Mouse (Mus musculus): ENCODE data around the gene Ano6. TPM values are rescaled to one million over a fixed set of nuclear protein-coding genes. Genes with fewer than 3 reads are reported as not detected.

Ano6 gene
- total and polyA plus RNA-seq, 3 experiments = 28.6 to 90.3 (median 69.6) TPM

DNA sequence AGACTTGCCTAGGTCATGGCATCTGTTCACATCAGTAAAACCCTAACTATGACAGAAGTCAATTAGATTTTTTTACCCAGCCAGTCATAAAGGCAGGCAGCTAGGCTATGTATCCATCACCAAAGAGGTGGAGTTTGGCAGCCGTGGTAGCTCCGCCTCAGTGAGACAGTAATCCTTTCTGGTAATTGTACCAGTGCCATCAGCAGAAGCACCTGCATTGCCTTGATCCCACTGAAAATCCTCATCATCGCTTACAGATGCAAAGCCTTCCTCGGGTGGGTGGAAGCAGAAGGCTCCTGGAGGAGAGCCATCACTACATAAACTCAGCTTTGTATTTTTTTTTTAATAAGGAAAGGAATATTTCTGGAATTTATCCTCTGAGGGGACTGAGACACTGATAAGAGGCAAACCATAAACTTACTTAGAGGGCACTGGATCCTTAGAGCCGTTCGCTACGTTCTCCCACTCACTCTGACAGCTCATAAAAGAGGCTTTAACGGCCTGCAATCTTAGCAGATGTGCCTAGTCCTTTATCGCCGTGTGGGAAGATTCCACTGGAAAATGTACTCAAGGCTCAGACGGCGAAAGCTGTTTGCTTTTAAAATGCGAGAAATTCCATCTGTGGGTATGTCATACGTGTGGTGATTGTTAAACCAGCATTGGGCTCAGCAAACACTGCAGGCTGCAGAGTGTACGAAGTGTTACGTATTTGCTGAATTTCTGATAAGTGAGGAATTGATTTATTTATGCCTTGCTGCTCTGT is 140.6 kb downstream of the Ano6 start:
- DNase-seq = no peak

DNA sequence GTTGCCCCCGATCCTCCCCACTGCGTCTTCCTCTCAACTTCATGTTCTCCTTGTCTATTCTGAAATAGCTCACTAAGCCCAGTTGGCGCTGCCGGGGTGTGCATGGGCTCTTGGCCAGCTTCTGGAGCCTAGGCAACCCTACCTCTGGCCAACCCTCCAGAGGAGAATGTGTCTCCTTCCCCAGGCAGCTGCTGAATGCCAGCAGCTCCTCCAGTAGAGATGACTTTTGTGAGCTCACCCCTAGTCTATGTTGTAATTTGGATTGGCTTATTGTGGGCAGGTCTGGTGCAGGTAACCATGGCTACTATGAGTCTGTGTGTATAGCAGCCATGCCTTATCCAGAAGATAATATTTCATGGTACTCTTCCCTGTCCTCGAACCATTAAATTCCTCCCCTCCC is 141.7 kb downstream of the Ano6 start:
- peak; percentile 28 for DNase-seq

- no peak for DNase-seq
Observed at GRCm38 (mm10) chr15:95935141-95935540, 144.5 kb downstream of the Ano6 start.

DNA sequence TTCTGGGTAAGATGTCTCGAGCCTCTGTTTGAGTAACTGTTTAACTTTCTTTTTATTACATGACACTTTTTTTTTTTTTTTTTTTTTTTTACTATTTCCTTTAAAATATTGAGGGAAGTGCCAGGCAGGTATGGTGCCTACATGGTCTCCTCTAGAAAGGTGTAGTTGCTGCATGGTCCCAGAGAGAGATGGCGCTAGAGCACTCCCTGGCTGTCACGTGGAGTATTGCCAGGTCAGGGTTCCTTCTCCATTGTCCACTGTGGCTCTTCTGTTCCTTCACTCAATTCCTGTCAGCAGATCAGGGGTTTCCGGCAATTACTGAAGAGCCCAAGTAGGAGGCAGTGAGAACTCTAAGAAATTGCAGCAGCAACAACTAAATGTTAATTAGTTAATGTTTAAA is 152.8 kb downstream of the Ano6 start:
- no peak for DNase-seq

- no peak for DNase-seq
Observed at GRCm38 (mm10) chr15:95944299-95944698, 153.7 kb downstream of the Ano6 start.

DNA sequence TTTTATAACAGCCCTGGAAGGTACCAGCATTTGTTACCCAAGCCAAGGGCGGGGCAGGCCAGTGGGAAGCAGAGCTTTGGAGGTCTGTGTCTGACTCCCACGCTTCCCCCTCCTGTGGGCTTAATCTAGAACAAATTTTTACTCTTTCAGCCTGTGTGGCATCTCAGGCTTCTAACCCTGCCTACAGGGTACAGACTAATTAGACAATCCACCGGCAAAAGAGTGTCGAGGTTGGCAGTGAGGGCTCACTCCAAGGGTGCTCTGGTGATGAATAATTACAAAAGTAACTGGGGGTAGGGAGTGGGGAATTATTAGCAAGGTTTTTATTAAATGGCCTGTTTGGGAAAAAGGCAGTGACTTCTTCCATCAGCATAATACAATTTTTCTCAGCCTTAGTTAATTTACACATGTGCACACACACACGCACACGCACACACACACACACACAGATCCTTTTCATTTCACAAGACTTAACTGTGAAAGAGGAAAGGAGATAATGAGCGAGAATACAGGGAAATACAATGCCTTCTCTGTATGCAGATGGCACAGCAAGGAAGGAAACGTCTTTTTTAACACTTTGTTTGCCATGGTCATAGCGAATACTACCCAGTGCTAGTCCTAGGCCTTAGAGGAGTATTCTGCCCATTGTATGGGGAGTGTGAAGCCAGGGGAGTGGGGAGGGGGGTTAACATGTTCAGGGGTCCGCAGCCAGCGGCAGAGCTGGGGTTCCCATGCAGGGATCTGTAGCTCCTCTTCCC is 155.5 kb downstream of the Ano6 start:
- DNase-seq = no peak

DNA sequence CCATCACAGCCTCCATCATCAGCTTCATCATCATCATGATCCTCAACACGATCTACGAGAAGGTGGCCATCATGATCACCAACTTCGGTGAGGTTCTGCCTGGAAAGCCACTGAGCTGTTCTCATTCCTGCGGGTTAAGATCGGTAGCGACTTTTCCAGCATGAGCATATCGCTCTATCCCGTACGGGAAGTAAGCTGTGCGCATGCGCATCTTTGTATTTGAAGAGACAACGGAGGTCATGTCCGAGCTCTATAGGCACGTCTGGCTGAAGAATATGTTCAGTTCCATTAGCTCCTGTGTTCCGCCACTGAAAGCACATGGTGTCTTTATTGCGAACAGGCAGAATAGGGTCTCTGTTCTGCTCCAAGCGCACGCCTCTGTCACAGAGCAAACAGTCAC is 157.8 kb downstream of the Ano6 start:
- no peak for DNase-seq

DNA sequence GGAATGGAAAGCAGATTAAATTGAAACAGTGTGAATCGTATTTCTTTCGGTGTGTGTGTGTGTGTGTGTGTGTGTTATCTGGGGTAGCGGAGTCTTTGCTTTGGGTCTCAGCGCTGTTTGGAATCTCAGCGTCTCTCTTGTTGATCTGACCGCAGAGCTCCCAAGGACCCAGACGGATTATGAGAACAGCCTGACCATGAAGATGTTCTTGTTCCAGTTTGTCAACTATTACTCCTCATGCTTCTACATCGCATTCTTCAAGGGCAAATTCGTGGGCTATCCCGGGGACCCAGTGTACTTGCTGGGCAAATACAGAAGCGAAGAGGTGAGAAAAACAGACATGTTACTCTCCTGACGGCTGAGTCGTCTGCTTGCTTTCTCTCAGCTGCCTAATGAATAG is 158.7 kb downstream of the Ano6 start:
- no peak for DNase-seq

- DNase-seq = no peak
Observed at GRCm38 (mm10) chr15:95951497-95951896, 160.9 kb downstream of the Ano6 start.

GRCm38 (mm10) chr15:95956692-95957091 is 166.0 kb downstream of the Ano6 start:
- DNase-seq = no peak

GRCm38 (mm10) chr15:95962411-95963123 is 171.9 kb downstream of the Ano6 start:
- DNase-seq = no peak

DNA sequence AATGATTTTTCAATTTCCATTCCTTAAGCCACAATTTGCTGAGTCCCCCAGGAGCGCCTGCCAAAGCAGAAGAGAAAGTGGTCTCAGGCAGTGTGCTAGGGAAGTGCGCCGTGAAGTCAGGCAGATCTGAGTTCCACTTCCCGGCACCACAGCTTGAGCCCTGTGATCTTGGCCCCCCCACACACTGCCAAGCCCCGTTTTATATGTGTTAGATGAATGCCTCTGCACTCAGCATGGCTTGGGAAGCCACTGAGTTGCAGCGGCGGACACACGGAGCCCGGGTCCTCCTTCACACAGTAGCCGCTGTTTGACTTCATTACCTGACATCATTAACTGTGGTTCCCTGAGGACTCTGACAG is 172.5 kb downstream of the Ano6 start:
- no peak for DNase-seq

- DNase-seq = no peak
Observed at GRCm38 (mm10) chr15:95963533-95964250, 173.0 kb downstream of the Ano6 start.

- DNase-seq = no peak
Observed at GRCm38 (mm10) chr15:95964251-95964561, 173.6 kb downstream of the Ano6 start.

DNA sequence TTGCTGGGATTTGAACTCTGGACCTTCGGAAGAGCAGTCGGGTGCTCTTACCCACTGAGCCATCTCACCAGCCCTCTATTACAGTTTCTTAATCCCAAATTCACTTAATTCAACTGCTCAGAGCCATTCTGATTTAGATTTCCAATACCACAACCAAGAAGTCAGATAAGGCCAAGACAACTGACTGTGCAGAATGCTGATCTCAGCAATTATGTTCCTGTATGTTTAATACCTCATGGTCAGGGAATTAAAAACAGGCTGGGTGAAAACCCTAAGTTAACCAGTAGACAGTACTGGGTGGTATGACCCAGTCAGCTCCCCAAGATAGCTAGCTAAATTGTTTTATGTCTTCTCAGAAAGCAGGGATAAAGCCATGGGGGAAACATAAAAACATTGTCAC is 176.3 kb downstream of the Ano6 start:
- no peak for DNase-seq

GRCm38 (mm10) chr15:95967516-95968196 is 177.0 kb downstream of the Ano6 start:
- DNase-seq = no peak

GRCm38 (mm10) chr15:95969596-95969995 is 179.0 kb downstream of the Ano6 start:
- no peak for DNase-seq

GRCm38 (mm10) chr15:95970176-95970575 is 179.5 kb downstream of the Ano6 start:
- DNase-seq = no peak

GRCm38 (mm10) chr15:95970691-95971090 is 180.0 kb downstream of the Ano6 start:
- no peak for DNase-seq

- no peak for DNase-seq
Observed at GRCm38 (mm10) chr15:95971302-95971701, 180.7 kb downstream of the Ano6 start.

- DNase-seq = no peak
Observed at GRCm38 (mm10) chr15:95972156-95972555, 181.5 kb downstream of the Ano6 start.

DNA sequence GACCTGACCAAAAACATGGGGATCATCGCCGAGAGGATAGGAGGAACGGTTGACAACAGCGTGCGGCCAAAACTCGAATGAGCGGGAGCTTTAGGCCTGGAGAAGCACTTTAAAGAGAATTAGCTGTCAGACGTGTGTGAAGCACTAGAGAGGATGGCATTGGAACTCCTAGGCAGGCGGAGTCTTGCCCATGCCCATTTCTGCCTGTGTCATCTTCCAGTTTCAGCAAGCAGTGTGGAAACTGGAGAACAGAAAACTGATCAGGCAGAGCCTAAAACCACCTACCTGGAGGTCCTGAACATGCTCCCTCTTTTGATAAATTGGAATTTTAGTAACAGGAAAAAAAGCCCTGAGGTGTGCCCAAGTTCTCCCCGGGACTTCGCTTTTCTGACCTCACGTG is 182.0 kb downstream of the Ano6 start:
- DNase-seq = no peak

Data from adrenal gland, adult 2 months (tissue).